Mouse (Mus musculus) thymus, adult 2 months (tissue): ENCODE results near the gene Trp53. TPM values are rescaled to one million over a fixed set of nuclear protein-coding genes. Genes with fewer than 3 reads are reported as not detected.

Experiments
- DNase-seq: peaks from one replicate; pipeline ENCODE4 v3.0.0; 2021
- H3K27ac ChIP-seq: fragments of 200-500 bp; 2 replicates; pipeline ENCODE4 v1.5.1; 2012; ENCODE audit warnings: low read length, control low read depth; ENCODE audit not compliant: control insufficient read depth, insufficient read depth
- H3K27me3 ChIP-seq: fragments of 200-500 bp; 2 replicates; pipeline ENCODE4 v1.6.1; 2012; ENCODE audit warnings: mild to moderate bottlenecking, low read length, moderate library complexity, mixed read lengths; ENCODE audit not compliant: control insufficient read depth, insufficient read depth
- H3K36me3 ChIP-seq: fragments of 200-500 bp; 2 replicates; pipeline ENCODE4 v1.6.1; 2012; ENCODE audit warnings: mild to moderate bottlenecking, low read length, moderate library complexity; ENCODE audit not compliant: control insufficient read depth, insufficient read depth
- H3K4me1 ChIP-seq: fragments of 200-500 bp; replicated peaks from 2 replicates; pipeline ENCODE4 v1.6.1; 2012; ENCODE audit warnings: low read length; ENCODE audit not compliant: control insufficient read depth, insufficient read depth
- H3K4me3 ChIP-seq: fragments of 200-500 bp; 2 replicates; pipeline ENCODE4 v1.5.1; 2012; ENCODE audit warnings: mild to moderate bottlenecking, low read length, control low read depth, moderate library complexity; ENCODE audit not compliant: control insufficient read depth, insufficient read depth
- CTCF ChIP-seq: fragments of 200-500 bp; IDR thresholded peaks from 2 replicates; pipeline ENCODE4 v1.5.1; 2012; ENCODE audit warnings: mild to moderate bottlenecking, control low read depth, low read length, moderate library complexity, borderline replicate concordance; ENCODE audit not compliant: control insufficient read depth, poor library complexity, insufficient read depth; ENCODE audit errors: extremely low read depth
- POLR2A ChIP-seq: fragments of 200-500 bp; IDR thresholded peaks from 2 replicates; pipeline ENCODE4 v1.6.1; 2012; ENCODE audit warnings: mild to moderate bottlenecking, low read length, control low read depth, moderate library complexity; ENCODE audit not compliant: control insufficient read depth, poor library complexity, insufficient read depth; ENCODE audit errors: extremely low read depth
- whole genome bisulfite sequencing: fragments of 180-500 bp; shearing (Covaris S2); methylation state at CpG from one replicate; pipeline ENCODE4 v1.1.7; 2018; 5-methylcytosine and 5-hydroxymethylcytosine counted together
- polyA plus RNA-seq: library from polyadenylated mRNA; depleted of rRNA; stranded (reverse); fragments of >200 nt; gene quantifications from 2 replicates; pipeline ENCODE4 v1.2.3, GENCODE M21; 2012

Trp53 gene
- polyA plus RNA-seq, 1 experiment, result 266 TPM

- Histone ChIP-seq H3K27me3 (no peaks in the 10 kb centered on the region), H3K36me3 (no peaks in the 10 kb centered on the region), H3K27ac (no peak overlapping the region), H3K4me1 (peaks cover 16% of the 10 kb centered on the region), H3K4me3 (no peak overlapping the region)
- WGBS, result 23% methylated on average over 7 of the region's 7 CpGs
- no peak for DNase-seq
- no peak for TF ChIP-seq POLR2A
- no peak for TF ChIP-seq CTCF
Measured at GRCm38 (mm10) chr11:69545957-69546356, 34.2 kb upstream of the Trp53 start.

DNA sequence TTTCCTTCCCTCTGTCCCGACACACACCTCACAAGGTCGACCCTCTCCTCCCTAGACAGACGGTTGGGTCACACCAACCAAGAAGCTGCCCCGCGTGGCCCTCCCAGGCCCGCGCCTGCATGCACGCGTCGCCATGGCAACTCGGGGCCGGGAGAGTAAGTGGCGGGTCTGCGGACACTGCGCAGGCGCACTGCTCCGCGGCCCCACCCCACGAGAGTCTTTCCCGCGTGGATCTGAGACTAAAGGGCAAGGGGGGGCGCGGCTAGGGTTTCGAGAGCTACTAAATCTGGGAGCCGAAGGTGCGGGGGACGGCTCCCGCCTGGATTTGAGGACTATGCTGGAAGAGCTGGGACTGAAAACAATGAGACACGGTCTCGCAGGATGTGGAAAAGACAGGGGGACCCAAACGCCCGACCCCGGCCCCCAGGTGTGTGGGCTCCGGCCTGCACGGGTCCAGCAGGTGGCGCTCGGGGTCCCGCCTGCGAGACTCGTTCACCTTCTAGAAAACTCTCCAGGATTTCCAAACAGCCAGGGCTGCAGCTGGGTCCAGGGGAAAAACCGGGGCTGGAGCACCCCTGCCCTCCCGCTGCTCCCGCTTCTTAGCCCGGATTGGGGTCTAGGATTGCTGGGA lies 33.6 kb upstream of the Trp53 start:
- Histone ChIP-seq H3K27me3 (no peaks in the 10 kb centered on the region), H3K4me1 (peaks cover 16% of the 10 kb centered on the region), H3K27ac (no peak overlapping the region), H3K4me3 (peak overlapping the region; percentile 49), H3K36me3 (no peaks in the 10 kb centered on the region)
- TF ChIP-seq POLR2A (no peak), CTCF (peak; percentile 80)
- DNase-seq, result peak; percentile 83
- 1% methylated on average over 44 of the region's 44 CpGs for WGBS

DNA sequence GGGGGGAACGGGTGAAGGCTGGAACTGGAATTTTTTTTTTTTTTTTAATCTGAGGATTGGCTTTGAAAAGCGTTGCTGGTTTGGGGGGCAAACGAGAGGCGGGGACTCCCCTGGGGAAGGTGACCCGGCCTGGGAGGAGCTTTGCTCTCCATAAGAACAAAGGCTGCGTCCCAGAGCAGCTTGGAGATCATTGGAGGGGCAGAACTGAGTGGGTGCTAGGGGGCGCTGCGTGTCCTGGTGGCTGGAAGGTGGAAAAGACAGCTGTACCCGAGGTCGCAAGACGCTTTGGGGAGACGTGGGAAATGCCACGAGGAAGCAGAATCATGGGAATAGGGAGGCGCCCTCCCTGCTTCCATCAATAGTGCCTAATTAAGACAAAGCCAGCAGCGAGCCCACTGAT lies 33.1 kb upstream of the Trp53 start:
- peak overlapping the region; percentile 49 for H3K4me3 ChIP-seq
- H3K36me3 ChIP-seq, result no peaks in the 10 kb centered on the region
- peak; percentile 60 for DNase-seq
- H3K27me3 ChIP-seq, result no peaks in the 10 kb centered on the region
- no peak overlapping the region for H3K27ac ChIP-seq
- 5% methylated on average over 15 of the region's 15 CpGs for WGBS
- peaks cover 16% of the 10 kb centered on the region for H3K4me1 ChIP-seq
- TF ChIP-seq POLR2A (no peak), CTCF (no peak)

DNA sequence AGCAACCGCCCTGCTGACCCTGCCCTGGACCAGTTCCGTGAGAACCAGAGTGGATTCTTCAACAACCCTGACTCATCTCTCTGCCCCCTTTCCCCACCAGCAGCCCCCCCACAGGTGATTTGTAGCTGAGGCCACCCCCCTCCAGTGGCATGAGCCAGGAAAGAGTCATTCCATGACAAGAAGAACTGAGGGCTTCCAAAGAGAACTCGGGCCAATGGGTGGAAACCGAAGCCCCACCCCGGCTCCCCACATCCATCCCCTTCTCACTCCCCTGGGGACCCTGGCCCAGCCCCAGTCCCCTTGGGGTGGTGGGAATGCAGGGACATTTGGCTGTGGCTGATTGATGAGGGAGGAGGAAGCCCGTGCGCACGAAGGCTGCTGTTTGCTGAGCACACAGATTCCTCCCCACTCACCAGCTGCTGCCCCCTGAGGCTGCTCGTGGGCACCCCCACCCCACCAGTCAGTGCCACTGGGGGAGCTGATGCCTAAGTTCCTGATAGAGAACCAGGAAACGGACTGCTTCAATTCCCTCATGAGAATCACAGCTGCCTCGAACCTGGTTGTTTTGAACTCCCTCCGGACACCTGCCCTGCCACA lies 31.0 kb upstream of the Trp53 start, which contains the start of gene Dnah2:
Dnah2 (minus strand) TSS at position 51 of the 597 bp plus-strand sequence.
- Histone ChIP-seq H3K4me3 (no peak within 1 kb of the TSS), H3K27me3 (no peaks in the 10 kb centered on the region), H3K4me1 (peaks cover 24% of the 10 kb centered on the region), H3K36me3 (no peaks in the 10 kb centered on the region), H3K27ac (no peak within 1 kb of the TSS)
- TF ChIP-seq CTCF (no peak), POLR2A (no peak)
- no peak for DNase-seq
- WGBS, result 68% methylated on average over 12 of the region's 12 CpGs

- Histone ChIP-seq H3K4me3 (no peak overlapping the region), H3K27ac (no peak overlapping the region), H3K36me3 (no peaks in the 10 kb centered on the region), H3K27me3 (no peaks in the 10 kb centered on the region), H3K4me1 (peaks cover 20% of the 10 kb centered on the region)
- TF ChIP-seq CTCF (no peak), POLR2A (no peak)
- 93% methylated on average over 4 of the region's 4 CpGs for WGBS
- no peak for DNase-seq
Measured at GRCm38 (mm10) chr11:69551310-69551709, 28.8 kb upstream of the Trp53 start.

DNA sequence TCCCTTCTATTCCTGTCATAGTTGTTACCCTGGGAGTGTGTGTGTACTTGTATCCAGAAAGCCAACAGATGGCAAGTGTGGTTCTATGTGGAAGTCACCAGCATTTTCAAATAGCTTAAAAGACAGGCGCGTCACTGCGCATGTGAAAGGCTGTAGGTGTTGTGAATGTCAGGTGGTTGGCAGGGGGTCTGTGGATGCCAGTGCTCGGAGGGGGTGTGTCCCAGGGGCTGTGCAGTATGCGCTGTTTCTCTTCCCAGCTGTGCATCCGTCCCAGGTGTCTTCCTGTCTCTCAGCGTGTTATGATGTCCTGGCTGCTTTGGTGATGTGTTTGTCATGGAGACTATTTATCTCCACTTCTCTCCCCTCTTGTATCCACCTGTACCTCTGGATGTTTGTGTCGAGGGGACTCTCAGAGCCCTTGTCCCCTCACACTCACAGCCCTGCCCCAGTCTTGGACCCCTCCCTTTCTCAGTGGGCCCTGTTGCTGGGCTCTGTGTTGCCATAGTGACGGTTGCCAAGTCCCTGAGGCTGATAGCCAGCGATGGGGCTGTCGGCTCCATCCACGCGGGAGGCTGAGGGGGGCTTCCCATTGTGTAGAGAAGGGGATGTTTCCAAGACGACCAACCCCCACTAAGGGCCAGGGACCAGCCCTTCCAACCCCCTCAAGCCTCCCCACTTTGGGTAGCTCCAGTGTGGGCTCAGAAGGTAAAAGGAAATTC lies 27.4 kb upstream of the Trp53 start:
- 34% methylated on average over 14 of the region's 14 CpGs for WGBS

More for the DNA sequence above, 27.4 kb upstream of the Trp53 start:
- H3K27me3 ChIP-seq, result no peaks in the 10 kb centered on the region; the same call in 1 of the 2 replicates
- H3K4me3 ChIP-seq, result no peak overlapping the region
- DNase-seq, result peak; percentile 39
- no peak overlapping the region for H3K27ac ChIP-seq
- H3K4me1 ChIP-seq, result peaks cover 8% of the 10 kb centered on the region
- H3K36me3 ChIP-seq, result no peaks in the 10 kb centered on the region
- TF ChIP-seq POLR2A, result no peak
- no peak for TF ChIP-seq CTCF
